Mouse (Mus musculus) gastrocnemius, postnatal 36 days (tissue): ENCODE results near the gene Rasa2. TPM values are rescaled to one million over a fixed set of nuclear protein-coding genes. Genes with fewer than 3 reads are reported as not detected.
"Not testable (repeated sequence)": the region's sequence is repeated elsewhere in the genome, so short reads cannot be mapped to it uniquely, and the experiment has no call there.

Source experiments
- DNase-seq, 2 experiments: peaks; one replicate each; pipeline ENCODE4 v3.0.0; 2022
- intact Hi-C: fragments of 180-260 bp; cut with DNase I; formaldehyde crosslinking; loops from one replicate; pipeline ENCODE4 v1.15.1; 2025
- total RNA-seq, 2 experiments: library from RNA; stranded (reverse); gene quantifications; 2 replicates each; pipeline ENCODE4 v1.2.3; 2021

Gene Rasa2
- total RNA-seq, 2 experiments from 2014 or later: 2.5 to 3.0 TPM

DNA sequence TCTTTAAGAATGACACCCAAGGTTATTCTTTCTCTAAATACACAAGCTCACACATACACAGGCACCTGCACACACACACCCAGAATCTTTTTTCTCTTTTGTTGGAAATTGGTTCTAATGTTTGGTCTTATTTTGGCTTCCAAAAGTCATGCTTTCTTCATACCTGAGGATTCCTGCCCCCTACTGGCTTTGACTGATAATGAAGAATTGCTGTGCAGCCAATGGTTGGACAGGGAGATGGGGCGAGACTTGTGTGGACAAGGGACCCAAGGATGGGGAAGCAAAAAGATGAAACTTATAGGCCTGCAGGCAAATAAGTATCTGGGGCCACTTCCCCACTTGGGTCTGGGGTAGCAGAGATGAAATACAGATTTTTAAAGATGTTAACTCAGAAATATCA, 33.5 kb downstream of the Rasa2 start:
- intact Hi-C loops: no loop called here
- no peak for DNase-seq

DNA sequence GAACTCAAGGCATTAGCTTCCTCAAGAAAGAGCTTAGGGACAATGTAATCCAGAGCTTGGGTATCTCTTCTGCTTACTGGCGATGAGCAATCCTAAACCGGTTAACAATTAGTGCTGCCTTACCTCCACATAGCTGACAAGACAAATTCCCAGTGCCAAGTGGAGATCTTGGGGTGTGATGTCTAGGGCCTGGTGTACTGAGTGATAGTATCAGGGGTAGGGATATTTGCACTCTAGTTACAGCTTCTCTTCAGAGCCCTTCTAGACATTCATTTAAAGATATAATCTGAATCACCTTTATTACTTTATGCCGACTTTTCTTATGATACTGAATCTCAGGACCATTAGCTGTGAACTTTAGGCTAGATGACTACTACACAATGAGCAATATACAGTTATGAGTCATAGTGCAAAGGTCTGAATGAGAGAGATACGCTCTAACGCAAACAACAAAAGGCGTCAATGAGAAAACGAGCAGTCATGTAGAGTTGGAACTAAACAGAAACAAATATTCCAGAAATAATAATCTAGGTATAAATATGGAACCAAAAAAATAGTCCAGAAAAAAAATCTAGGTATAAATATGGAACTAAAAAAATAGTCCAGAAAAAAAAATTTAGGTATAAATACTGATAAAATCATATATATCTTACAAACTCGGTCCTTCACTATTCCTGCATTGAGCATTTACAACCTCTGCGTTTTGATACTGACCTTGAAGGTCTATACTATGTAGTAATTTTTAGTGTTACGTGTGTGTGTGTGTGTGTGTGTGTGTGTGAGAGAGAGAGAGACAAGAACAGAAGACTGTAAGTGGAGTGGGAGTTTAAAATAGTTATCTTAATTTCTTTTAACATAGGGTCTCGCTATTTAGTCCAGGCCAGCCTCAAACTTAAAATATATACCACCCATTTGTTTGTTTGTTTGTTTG, 38.5 kb downstream of the Rasa2 start:
- intact Hi-C loops: no loop called here
- DNase-seq: no peak

DNA sequence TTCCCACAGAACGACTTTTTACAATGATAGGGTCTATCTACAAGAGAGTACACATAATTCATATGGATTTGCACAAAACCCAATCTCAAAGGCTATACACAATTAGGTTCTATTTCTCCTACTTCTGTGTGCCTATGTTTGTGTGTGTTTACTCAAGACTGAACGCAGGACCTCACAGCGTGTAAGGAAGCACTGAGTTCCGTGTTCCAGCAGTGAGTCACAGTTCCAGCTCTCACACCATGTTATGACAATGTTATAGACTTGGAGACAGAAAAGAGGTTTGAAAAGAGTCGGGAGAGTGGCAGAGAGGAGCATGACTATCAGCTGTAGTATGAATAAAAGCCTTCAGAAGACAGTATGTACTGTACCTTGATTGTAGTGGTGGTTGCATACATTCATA, 42.1 kb downstream of the Rasa2 start:
- intact Hi-C loops: no loop called here
- no peak for DNase-seq

DNA sequence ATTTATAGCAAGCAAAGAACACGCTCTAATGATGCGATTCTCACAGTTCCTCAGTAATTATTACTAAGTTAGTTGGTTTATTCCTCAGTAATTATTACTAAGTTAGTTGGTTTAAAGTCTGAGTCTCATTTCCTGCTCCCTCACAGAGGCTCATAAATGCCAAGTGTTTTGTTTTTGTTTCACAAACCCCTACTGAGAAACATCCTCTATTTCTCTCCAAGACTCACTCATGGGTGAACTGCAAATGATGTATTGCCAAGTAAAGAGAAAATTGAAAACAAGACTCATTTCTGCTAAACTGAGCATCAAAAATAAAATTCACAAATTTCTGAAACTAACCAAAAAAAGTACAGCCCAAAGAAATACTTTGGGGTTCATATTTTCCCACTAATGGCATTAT, 47.9 kb downstream of the Rasa2 start:
- no peak for DNase-seq
- intact Hi-C loops: no loop called here

DNA sequence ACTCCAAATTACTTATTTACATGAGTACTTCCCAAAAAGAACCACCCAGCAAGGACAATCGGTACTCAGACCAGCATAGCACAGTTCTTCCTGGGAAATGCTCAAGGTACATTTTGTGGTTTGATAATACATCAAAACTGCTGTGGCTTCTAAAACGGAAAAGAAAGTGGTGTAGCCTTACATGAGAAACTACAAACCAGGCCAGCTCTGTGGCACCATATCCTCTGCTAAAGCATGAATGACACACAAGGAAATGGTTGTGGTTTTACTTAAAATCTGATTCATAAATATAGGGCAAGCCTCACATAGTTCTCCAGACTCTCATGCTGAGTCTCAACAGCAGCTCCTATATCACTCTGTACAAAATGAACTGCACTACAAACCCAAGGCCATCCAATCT, 48.3 kb downstream of the Rasa2 start:
- no peak for DNase-seq
- intact Hi-C loops: no loop called here

DNA sequence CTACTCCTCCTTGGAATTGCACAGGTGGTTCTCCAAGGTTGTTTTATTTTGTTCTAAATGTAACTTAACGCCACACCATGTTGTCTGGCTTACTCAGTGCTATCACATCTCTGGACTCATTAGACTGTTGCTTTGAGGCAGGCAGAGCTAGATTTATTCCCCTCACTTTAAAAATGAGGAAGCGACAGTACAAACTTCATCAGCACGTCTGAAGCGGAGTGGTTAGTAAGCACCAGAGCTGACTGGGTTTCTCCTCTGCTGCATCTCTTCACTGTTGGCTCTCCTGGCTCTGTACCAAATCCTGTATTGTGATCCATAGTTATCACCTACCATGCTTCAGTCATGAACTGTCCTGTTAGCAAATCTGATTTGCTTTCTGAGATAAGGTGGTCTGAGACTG, 53.2 kb downstream of the Rasa2 start:
- DNase-seq: no peak
- intact Hi-C loops: no loop called here

DNA sequence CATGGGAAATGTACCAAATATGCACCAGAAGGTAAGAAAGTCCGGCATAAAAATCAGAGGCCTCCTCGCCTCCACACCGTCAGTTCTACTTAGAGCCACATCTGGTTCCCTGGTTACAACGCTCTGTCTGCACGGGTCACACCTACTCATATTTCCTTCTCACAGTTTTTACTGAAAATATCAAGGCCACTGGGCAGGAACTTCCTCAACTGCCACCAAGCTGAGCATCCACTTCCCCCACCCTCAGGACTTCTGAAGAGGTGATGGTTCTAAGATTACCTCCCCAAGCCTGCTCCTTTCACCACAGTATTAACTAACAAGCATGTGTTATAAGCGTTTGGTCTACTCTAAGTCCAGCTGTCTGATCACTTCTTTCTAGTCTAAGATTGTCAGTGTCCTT, 53.7 kb downstream of the Rasa2 start:
- intact Hi-C loops: no loop called here
- DNase-seq: no peak

DNA sequence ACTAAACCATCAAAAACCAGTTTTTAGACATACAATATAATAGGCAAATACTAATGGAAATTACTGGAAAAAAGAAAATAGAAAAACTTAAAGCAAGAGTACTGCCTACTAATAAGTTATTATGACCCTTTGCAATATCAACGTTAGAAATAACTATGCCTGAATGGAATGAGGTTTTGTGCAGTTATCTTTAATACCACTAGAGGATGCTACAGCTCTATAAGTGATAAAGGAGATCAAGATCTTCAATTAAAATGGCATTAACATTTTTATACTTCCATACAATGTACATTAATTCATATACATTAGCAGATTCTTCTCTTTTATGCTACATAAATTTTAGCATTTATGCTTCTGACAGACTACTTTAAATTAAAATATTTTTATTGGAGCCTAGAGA, 58.2 kb downstream of the Rasa2 start:
- intact Hi-C loops: loop anchor here (2.0 kb wide), 1 partner anchor 246 kb away; no protein-coding TSS in a partner anchor
- no peak for DNase-seq

DNA sequence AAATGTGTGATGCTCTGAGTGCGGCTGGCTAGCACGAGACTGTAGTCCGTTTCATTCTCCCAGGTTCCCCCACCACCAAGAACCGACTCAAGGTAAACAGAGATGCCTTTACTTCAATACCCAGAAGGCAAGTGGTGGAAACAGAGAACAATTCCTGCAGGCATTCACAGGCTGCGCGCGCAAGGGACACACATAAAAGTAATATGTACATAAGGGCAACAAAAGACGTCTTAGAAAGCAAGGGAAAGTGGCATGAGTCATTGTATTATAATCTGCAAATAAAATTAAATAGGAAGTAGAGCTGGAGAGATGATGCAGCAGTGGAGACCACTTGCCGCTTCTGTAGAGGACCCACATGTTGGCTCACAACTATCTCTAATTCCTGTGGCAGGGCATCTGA, 58.7 kb downstream of the Rasa2 start:
- DNase-seq: no peak
- intact Hi-C loops: loop anchor here (2.0 kb wide), 1 partner anchor 246 kb away; no protein-coding TSS in a partner anchor

DNA sequence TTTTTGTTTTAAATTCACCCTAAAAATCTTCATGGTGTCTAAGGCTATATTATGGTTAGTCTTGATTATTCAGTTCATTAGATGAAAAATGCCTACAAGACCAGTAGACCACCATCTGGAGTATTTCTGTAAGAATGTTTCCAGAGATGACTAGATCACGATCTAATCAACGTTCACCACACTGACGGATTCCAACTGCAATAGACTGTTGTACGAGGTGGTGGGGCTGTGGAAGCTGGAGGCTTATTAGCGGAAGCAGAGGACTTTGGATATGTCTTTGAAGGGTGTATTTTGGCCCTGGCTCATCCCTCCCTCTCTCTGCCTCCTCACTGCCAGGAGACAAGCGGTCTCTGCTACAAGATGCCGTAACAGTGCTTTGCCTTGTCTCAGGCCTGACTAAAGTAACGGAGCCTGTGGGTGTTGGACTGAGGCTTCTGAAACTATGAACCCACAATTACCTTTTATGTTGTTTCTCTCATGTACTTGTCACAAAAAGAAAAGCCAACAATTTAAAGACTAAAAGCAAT, 64.9 kb downstream of the Rasa2 start:
- intact Hi-C loops: no loop called here
- DNase-seq: no peak

DNA sequence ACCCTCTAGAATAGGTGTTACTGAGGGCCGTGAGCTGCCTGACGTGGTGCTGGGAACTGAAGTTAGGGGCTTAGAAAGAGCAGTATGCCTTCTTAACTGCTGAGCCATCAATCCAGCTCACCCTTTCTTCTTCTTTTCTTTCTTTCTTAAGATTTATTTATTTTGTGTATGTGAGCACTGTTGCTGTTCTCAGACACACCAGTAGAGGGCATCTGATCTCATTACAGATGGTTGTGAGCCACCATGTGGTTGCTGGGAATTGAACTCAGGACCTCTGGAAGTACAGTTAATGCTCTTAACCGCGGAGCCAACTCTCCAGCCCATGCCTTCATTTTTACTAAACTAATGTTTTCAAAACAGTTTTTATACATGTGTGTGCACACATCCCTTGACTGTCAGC, 67.9 kb downstream of the Rasa2 start:
- intact Hi-C loops: no loop called here
- no peak for DNase-seq

DNA sequence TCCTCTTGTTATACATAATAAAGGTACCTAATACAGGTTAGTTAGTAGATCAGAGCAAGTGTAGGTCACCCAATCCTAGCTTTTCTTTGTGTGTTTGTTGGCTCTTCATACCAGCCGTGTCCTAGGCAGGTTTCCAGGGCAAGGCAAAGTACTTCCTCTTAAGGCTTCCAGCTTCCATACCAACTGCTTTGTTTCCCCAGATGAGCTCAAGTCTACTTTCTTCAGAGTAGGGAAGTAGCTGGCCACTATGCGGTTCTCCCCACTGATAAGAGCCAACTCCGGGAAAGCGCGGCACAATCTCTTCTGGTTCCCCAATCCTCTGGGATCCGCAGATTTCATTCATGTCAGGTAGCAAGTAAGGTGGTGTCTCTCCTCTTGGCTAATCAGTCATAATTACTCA, 72.3 kb downstream of the Rasa2 start:
- intact Hi-C loops: no loop called here
- DNase-seq: no peak

DNA sequence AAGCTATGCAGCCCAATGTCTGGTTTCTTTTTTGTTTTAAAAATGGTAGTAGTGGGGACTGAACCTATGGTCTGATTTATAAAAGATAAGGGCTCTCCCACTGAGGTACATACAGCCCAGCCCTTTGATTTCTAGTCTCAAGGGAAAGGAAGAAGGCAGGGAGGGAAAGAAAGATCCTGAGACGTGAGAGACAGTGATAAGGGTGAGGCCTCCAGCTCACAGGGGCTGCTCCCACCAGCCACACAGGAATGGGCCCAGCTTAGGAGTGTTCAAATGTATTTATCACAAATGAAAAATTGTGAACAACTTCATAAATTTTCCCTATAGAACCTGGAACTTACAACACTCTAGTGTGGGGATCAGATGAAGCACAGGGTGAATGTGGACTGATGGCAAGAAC, 72.8 kb downstream of the Rasa2 start:
- DNase-seq: no peak
- intact Hi-C loops: no loop called here

DNA sequence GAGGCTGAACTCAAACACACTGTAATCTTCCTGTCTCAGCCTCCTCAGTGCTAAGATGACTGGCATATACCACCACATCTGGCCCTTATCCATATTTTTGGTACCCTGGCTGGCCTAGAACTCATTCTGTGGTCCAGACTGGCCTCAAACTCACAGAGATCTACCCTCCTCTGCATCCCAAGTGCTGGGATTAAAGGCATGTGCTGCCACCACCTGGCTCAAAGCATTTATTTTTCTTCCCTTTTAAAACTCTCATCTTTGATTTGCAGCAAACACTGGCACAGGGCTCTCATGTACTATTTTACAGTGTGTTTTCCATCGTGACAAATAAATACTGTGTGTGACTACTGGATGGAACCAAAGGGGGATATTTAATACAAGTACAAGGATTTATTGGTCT, 77.3 kb downstream of the Rasa2 start:
- DNase-seq: no peak
- intact Hi-C loops: no loop called here

DNA sequence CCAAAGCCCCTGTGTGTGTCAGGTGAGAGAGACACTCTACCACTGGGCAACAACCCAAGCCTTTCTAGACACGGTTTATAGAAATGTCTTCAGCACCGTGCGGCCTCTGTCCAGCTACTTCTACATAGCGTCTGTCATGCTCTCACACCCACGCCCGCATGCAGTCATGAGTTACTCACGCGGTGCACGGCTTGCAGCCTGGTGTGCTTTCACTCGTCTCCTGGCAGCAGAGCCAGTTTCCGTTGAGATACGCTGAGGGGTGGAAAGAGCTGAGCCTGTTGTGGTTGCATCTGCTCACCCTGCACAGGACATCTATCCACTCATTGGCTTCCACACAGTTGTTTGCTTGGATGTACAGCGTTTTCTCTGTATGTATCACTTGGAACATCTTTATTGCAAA, 86.0 kb downstream of the Rasa2 start:
- DNase-seq: no peak
- intact Hi-C loops: no loop called here

DNA sequence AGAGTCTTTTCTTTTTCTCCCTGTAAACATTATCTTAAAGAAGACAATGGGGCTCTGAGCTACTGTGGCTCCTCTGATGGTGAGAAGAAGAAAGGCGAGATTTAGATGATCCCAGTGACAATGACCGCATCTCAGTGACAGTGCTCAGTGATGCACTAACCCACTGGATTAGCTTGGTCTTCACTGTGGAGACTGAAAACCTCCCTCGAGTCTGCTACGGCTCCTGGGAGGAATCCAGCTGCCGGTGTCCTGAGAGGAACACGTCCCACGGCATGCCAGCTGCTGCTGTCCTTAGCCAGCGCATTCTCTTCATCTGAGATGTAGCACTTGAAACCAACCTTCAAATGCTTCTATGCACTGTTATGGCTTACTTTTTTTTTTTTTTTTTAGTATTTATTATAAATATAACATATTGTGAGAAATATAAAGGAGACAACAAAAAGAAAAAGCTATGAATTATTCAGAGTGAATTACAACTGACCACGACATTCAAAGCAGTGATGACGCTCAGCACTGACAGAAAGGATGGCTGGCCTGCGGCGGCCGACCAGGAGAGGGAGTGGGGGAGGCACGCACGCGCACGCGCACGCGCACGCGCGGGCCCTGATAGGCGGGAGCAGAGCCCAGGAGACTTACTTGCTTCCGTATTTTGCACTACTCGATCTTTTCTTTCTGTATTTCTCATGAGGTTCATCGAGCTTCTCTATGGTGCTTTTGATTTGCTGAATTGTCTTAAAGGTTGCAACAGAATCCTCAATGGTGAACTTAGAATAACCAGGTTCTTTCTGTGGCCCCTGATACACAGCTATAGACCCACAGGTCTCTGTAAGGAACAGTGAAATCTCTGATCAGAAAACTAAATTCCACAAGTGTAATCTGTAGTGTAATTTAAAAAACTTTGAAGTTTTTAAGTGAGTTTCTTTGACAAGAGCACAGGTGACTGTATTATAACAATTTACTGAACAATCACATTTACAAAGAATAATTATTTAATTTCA, 87.5 kb downstream of the Rasa2 start:
- intact Hi-C loops: no loop called here
- peak; percentile 24 to 50 for DNase-seq

DNA sequence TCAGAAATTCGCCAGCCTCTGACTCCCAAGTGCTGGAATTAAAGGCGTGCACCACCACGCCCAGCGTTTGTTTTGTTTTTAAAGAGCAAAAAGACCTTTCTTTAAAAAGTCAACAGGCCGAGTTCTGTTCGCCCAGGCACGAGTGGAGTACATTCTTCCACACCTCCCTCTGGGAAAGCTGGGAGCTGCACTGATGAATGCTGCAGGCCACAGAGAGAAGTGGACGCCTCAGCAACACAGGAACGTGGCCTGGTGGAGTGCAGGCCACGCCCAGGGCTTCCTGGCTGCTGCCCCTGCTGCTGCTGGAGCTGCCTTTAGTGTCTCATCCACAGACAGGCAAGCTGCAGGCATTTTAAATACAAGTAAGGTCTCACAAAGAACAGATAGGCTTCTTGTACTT, 92.5 kb downstream of the Rasa2 start:
- intact Hi-C loops: no loop called here
- DNase-seq: no peak

DNA sequence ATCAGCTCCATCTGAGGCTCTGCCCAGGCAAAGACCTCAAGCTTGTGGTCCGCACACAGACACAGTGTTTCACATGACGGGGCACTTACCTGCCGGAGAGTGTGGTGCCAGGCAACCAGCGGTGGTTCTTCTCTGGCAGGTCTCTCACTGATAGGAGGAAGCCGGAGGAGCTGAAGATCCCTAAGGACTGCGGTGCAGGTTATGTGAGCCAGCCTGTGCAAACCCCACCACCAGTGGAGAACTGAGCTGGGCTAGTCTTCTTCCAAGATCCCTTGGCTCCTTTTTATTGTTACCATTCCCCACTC, 93.8 kb downstream of the Rasa2 start:
- no peak for DNase-seq
- intact Hi-C loops: no loop called here

DNA sequence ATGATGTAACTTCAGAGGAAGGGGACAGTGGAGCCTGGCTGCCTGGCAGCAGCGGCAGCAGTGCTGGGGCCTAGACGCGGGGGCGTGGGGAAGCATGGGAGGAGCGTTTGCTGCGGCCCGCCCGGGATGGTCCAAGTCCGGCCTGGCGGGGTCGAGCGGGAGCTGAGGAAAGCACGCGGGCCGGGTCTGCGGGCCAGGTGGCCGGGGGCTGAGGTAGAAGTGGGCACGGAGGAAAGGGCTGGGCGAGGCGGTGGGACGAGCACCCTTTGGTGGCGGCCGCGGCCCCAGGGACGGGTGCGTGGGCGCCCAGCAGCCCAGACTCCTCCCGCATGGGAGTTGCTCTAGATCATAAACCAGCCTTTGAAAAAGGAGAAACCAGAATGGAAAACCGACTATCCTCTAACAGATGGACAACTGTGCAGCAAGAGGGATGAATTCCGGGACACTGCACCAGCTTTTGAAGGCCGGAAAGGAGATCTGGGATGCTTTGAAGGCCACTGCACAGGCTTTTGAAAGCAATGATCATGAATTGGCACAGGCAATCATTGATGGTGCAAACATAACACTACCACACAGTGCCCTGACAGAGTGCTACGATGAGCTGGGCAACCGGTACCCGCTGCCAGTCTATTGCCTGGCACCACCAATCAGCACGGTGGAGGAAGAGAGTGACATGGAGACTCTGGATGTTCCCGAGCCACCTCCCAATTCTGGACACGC, 94.4 kb downstream of the Rasa2 start:
- intact Hi-C loops: no loop called here
- peak; percentile 29 to 37 for DNase-seq

DNA sequence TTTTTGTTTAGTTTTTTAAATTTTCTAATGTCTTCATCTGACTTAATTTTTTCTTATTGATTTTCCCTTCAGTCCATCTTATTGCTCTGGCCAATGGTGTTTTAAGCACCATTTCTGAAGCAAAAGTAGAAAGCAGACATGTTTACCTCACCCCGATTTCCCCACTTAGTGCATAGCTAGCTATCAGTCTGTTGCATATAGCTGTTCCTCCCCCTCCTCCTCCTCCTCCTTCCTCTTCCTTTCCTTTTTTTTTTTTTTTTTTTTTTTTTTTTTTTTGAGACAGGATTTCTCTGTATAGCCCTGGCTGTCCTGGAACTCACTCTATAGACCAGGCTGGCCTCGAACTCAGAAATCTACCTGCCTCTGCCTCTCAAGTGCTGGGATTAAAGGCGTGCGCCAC, 95.3 kb downstream of the Rasa2 start:
- intact Hi-C loops, DNase-seq: not testable (repeated sequence)

DNA sequence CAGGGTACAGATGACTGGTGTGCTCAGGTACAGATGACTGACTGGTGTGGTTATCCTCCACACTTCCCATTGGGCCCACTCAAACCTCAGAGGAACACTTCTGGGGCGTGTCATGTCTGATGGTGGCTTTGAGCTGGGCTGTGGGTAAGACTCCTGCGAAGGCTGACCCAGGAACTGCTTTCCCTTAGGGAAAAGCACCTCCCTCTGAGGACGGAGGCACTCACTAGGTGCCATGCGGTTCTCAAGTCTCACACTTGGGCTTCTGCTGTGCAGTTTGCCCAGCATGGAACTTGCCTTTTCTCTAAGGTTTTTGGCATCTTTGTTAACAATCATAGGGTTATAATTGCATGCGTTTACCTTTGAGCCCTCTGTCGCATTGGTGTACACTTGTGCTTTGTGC, 96.0 kb downstream of the Rasa2 start:
- intact Hi-C loops: no loop called here
- no peak for DNase-seq
